Mouse (Mus musculus): ENCODE results near the gene Tamm41.

Gene Tamm41

DNA sequence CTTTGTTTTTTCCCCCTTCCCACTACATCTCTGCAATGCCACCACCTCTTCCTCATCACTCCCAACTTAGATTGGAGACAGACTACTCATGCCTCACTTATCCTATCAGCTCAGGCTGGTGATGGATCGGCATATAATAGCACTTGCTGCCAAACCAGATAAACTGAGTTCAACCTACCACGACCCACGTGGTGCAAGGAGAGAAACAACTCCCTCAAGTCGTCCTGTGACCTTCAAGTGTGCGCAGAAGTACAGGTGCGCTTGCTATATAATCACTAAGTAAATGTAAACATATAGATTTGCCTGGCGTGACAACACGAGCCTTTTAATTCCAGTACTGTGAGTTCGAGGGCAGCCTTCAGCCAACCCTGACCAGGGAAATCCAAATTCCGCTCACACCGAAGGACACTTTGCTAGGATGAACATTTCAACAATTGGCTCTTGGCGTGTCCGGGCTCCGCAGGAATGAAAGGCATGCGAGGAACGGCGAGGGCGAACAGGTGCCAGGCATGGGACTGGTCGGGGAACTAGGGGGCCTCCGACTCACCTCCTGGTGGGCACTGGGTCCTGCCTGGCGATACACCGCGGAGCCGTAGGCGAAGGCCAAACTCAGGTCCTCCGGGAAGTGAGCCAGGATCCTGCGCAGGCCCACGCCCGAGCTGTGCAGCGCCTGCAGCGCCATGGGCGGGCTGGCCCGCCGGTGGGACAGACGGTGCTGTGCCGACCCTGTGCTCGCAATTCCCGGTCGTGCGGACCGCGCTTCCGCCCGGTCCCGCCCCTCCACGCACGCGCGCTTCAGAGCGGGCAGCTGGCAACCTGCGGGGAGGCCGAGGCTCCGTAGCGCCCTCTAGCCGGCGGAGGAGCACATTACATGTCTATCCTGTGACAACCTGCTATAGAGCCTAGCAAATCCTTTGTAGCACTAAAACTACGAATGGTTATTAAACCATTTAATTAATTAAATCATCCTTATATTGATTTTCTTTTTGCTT lies at the start of gene Tamm41:
Gene Tamm41 (minus strand): TSS at position 774 of the 992 bp plus-strand sequence.
- peak; percentile 89 for DNase-seq

DNA sequence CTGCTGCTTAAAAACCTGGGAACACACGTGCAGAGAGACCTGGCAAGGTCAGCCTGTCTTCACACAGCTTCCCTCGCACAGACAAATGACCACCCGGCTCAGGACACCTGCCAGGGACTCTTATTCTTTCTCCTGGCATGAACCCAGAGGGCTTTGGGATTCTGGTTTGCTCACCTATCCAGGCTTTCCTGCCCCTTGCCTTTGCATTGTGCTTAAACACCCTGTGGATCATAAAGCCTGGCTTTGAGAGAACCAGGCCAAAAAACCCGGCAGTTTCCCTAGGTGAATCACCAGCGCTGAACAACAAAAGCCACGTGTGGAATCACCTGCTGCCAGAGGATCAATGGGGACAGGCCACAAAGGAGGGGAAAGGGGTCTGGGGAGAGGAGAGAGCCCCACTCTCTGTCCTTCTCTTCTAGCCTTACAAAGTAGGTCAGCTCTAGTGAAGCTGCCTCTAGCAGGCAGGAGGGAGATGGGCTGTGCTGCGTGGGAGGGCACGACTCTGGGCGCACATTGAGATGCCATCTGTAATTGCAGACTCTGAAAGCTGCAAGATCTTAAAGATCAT lies 47.7 kb upstream of the Tamm41 start:
- DNase-seq: no peak

DNA sequence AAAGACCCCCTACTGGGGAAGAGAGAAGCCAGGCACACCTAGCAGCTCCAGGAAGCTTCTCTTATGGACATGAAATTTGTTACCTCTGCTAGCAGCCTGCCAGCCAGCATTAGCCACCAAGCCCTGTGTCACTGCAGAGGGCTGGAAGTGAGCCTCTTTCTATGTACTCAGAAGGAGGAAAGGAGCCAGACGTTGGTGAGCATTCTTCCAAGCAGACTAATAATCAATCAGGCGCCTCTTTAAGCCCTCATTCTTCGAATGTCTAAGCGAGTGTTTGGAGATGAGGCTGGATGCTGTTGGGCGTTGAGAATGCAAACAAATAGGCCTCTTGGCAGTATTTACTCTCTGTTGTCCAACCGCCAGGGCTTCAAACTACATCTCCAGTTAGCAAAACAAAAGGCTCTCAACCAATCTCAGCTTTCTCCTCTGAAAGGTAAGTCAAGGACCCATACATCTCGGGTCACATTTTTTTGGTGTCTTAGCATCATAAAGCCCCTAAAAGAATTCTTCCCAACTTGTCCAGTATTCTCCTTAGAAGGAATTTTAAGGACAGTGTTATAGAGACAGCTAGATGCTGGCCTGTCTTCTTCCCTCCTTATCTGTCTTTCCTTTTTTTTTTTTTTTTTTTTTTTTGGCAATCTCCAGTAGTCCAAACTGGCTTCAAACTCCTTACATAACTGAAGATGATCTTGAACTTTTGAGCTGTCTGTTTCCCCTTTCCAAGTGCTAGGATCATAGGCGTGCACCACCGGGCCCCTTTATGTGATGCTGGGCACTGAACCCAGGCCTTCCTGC lies 39.3 kb upstream of the Tamm41 start:
- DNase-seq: peak; percentile 79

DNA sequence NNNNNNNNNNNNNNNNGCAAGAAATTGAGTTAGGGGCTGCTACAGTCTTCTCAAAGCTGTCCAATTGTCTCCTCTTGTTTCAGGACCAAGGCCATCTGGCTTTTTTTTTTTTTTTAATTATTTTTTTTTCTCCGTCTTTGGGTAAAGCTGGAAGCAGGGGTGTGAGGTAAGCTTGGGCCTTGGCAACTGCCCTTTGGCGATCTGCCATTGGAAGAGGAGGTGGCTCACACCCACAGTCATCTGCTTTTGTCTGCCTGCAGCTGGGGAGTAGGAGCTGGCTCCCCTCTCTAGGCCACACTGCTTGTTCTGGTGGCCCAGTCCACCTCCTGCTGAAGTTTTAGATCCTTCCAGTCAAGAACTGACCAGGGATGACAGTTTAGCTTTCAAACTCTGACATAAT lies 34.3 kb upstream of the Tamm41 start:
- peak; percentile 60 for DNase-seq

DNA sequence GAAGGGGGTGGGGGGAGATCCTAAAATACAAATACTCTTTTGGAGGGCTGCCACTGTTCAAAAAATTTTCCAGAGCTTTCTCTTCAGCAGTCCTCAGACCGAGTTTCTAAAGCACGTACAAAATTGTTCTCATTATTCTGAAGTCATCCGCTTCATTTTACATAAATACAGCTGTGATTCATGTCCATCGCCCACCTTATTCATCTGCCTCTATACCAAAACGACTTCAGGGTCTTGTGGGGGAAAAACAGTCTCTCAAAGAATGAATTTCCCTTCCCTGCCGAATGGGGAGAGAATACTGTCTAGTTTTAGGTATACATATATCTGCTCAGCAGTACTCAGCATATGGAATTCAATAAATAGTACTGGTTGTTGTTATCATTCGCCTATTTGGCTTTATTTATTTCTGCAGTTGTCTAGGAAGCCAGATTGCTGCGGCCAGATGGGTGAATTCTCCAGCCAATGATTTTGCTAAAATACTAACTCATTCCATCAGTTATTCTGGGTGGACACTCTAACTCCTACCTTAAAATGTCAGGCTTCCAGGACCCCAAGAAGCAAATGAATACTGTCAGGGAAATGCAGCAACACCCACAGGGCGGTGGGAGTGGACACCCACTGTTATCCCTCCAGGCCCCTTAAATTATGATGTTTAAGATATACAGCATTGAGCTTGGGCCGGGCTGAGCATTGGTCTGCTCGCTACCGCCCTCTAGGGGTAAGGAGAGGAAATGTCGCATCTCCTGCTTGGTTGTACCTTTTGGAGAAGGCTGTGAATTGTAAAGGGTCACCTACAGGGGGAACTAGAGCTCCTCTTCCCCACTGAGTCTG lies 27.9 kb upstream of the Tamm41 start:
- peak; percentile 68 for DNase-seq

DNA sequence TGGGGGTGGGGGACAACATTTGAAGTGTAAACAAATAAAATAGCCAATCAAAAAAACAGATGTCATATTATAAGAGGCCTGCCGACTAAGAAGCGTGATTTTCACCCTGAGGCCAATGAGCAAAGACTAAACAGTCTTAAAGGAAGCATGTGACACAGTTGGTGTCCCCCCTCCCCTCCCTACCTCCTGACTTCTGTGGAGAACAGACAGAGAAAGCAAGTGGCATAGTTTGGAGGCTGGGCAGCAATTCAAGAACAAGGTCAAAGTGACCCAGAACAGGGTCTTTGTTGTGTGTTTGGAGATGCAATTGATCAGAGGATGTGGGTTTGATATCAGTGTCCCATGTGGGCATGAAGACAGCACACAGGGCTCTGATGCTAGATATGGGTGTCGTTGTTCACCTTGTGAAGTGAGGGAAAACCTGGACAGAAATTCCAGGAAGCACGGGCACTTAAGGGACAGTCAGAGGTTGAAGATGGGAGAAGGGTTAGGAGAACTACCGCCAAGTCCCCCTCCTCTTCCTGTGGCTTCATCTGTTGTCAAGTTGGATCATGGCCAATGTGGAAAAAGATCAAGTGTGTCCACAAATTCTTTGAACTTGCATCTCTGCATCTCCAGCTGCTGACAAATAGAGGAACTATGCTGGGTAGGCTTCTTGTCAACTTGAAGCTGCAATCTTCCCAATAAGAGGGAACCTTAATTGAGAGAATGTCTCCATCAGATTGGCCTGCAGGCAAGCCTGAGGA lies 25.1 kb upstream of the Tamm41 start:
- no peak for DNase-seq

DNA sequence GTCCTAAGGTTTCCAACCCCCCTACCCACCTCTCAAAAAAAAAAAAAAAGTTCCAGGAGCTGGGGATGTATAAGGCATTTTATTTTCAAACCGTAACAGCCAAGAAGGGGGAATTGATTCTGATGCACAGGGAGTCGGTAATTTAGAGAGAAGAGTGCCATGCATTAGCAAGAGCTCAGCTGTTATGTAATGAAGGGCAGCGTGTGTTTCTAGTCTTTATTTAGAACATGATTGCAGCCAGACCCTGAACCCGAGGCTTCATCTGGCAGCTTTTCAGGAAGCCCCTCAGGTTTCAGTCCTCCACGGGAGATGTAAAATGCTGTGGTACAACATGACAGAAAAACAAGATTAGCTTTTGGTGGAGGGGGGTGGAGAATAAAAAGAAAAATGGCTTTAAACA lies 21.6 kb upstream of the Tamm41 start:
- DNase-seq: no peak

DNA sequence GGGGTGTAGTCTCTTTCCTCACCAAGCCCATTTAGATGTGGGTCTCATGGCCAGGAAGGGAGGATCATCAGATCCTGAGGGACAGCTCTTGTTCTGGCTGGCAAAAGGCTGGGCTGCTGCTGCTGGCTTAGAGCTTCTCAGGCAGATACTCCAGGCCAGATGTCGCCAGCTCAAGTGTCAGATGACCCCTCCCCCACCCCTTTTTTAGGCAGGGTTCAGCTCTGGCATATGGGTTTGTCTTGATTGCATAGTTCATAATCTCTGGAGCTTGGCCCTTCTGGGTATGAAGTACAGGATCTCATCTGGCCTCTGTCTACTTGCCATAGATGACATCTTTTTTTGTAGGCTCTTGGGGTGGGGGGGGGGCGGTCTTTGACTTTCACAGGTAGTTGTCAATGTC lies 19.0 kb upstream of the Tamm41 start:
- no peak for DNase-seq

DNA sequence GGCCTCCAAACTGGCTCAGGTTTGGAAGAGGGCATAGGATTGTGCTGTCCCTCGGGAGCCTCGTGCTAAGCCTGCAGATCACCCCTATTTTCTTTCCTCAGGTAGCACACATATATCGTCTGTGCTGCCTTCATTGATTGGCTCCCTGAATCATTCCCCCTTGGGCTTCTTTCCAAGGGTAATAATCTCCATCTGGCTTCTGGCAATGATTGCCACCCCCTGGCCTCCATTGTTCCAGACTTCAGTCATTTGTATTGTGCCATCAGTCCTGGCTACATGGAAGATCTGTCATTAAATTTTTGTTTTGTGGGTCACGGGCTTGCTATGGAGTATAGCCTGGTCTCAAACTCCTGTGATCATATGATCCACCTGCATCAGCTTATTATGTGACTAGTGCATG lies 17.8 kb upstream of the Tamm41 start:
- no peak for DNase-seq

DNA sequence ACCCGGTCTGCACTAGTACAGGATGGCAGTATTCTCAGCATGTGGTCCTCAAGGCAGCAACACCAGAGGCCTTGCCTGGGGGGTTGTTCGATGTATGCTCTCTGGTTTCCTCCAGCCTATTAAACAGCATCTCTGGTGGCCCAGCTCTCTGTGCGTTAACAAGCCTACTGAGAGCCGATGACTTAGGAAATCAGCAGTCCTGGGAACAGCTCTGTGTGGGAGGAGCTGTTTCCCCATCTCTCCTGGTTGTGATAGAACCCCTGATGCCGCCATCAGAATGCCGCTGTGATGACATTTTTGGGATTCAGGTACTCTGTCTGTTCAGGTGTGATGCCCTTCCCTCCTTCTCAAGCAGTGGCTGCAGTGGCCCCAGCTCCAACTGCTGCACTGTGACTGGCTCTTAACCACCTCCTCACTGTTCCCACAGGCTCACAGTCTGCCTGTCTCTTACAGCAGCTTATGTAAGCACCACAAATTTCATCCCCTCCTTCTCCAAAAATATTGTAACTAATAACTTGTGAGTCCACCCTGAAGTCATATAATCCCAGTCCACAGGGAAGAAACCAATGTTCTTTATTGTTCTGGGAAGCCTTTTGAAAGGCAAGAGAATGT lies 14.0 kb upstream of the Tamm41 start:
- DNase-seq: no peak

DNA sequence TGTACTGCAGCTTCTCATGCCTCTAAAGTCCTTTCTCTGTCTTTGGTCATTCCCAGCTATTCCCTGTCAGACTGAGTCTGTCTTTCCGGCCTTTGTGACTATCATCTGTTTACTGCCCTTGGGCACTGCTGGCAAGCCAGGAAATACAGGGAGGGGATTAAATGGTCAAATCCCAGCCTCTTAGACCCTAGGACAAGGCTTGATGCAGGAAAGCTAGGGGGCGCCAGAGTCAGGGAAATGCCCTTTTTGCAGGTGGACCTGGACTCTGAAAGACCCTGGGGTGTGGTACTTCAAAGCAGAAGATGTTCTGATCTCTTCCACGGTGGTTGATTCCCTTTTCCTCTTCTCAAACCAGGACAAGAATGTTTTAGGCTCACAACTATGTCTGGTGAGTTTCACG lies 11.3 kb upstream of the Tamm41 start:
- DNase-seq: peak; percentile 51

DNA sequence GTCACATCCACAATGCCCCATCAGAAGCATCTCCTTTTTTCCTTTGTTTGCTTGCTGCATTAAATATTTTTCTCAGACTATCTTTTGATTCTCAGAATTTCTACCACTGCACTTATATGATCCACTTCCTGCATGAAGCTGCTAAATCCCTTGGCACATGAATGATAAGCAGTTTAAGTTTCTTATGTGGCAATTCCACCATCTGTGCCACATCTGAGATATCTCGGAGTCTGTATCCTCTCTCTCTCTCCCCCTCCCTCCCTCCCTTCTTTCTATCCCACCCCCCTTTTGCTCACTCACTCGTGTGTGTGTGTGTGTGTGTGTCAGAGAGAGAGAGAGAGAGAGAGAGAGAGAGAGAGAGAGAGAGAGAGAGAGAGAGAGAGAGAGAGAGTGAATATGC lies 10.1 kb upstream of the Tamm41 start:
- DNase-seq: no peak

DNA sequence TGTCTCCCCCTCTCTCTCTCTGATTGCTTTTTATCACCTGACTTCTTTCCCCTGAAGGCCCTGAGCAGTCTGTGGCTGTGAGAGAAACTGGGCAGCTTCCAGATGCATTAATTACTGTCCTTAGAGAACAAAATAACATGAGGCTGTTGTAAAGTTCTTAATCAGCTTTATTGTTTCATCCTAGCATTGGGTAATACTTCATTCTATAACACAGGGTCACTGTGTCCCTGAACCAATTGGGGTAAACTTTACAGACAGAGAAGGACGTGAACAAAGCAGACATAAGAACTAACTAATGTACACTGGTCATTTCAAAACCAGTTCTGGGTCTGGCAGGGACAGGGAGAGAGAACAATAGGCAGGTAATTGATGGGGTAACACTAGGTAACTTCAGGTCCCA lies 8.4 kb upstream of the Tamm41 start:
- DNase-seq: no peak

DNA sequence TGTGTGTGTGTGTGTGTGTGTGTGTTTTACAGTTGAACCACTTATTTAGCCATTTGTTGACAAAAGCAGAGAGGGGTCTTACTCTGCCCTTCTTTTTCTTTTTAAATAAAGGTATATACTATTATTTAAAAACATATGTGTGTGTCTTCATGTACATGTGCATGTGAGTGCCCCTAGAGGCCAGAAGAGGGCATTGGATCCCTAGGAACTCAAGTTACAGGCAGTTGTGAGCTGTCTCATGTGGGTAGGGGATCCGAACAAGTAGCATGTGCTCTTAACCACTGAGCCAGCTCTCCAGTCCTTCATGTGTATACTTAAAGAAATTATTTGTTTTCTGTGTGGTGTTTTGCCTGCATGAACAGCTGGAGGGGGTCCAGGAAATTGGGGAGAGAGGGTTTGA lies 7.0 kb upstream of the Tamm41 start:
- DNase-seq: no peak

DNA sequence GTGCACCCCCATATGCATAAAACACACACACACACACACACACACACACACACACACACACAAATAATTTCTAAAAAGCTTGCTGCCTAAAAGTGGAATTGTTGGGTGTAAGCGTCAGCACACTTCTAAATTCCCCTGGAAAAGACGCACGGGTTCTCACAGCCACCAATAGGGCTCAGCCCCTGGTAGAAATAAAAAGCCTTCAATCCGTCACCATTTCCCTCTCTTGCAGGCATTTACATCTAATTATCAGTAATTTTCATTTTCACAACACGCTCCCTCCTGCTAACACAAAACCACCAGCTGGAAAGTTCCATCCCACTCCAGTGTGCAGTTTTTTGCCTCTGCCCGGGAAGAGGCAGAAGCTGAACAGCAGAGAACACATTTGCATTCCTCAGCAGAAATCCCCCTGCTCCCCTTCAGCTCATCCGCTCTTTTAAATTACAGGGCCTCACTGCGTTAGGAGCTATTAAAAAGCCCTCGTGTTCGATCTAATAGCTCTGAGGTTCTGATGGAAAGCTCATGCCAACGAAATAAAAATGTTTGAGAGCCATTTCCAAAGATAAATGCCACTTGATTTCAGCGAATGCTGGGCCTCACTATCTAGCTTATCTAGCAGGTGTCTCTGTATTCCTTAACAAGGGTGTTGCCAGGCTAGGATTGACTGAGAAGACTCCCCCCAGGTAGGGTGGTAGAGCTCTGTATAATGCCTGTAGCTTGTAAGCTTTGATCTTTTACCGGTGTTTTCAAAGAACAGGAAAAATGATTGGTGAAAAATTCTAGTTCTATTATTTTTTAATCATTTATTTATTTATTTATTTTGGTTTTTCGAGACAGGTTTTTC lies 6.2 kb upstream of the Tamm41 start:
- no peak for DNase-seq

DNA sequence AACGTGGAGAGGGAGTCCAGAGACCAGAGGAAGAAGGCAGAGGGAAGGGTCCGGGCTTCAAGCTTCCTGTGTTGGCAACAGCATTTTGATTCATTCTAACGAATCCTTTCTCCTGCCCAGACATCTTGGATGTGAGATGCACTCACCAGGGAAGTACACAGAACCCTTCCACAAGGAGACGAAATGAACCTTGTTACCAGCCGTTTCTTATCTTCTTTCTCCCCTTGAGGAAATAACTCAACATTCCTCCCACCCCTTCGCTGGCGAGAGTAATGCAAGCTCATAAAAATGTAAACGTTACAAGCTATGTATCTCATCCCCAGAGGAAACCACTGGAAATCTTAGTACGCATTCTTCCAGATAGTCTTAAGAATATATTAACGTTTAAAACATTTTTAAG lies 4.9 kb upstream of the Tamm41 start:
- DNase-seq: no peak

DNA sequence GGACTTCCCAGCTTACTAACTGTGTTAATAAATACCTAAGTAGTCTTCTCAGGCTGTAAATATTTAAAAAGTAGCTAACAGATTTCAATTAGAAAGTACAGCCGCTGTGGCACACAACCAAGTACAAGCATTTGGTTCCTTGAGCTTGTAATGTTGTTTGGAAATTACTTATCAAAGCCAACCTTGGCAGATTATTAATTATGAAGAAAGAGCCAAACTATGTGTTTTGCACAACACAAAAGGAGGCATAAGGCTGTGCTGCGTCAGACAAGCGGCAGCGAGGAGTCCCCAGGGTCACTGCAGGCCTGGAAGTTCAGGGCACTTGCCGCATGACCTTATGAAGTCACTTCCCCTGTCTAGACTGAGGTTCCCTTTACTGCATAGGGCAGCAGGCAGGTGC lies 4.2 kb downstream of the Tamm41 start:
- no peak for DNase-seq

DNA sequence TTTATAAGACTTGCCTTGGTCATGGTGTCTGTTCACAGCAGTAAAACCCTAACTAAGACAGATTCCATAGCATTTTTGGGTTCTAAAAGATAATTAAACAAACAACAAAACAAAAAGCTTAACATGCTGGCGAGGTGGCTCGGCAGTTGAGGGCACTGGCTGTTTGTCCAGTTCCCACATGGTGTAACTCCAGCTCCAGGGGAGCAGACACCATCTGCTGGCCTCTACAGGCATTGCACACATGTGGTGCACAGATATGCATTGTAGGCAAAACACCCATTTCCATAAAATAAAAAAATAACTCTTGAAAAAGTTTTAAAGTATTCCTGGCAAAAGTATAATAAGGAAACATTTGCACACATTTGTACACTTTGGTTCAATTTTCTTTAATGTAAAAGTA lies 7.6 kb downstream of the Tamm41 start:
- DNase-seq: no peak

DNA sequence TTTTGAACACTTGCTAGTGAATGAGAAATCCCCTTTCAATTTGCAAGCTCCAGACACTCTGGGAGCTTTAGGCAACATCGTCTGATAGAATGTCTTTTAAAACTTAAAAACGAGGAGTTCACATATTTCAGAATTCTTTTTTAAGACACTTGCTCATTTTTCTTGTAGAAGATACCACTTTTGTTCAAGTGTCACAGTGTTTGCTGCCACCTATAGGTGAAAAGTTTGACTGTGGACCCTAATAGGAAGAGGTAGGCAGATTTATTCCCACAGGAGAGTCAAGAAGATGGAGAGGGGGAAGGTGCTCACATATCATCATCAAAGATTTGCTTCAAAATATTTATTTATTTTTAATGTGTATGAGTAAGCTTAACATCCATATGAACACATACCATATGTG lies 8.4 kb downstream of the Tamm41 start:
- DNase-seq: peak; percentile 50

DNA sequence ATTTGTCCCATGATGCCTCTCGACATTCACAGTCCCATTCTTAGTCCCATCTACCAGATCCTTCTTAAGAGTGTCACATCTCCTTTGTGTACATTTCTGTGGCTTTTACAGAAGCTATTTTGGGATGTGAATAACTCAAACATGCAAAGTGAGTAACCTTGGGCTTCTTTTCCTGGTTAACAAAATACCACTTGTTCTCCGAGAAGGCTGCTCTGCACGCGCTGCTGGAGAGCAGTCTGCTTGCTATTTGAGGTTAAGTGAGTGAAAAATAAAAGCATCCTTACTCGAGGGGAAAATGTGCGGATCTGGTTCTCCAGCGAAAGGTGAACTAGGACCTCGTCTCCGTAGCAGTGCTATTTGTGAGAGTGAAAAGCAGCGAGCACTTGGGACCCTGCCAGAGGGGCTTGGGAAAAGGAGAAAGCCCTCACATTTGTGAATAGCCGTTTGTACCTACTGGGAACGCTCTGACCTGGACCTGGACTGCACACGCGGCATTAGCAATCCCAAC lies 10.1 kb downstream of the Tamm41 start:
- DNase-seq: no peak

Data from lung, postnatal 10 days (tissue).